Mouse (Mus musculus) adrenal gland, postnatal 0 days (tissue): Measurements from ENCODE around the gene Zfp946. TPM values are rescaled to one million over a fixed set of nuclear protein-coding genes. Genes with fewer than 3 reads are reported as not detected.

ENCODE experiments used
- polyA plus RNA-seq: library from polyadenylated mRNA; unstranded; fragments of >200 nt; fragmentation: Nextera tagmentation; extraction: Ambion mirVana; gene quantifications from 2 replicates; pipeline ENCODE4 v1.2.1, GENCODE M21; 2015

Gene Zfp946
- 7.7 and 9.9 TPM in 2 replicates for polyA plus RNA-seq

DNA sequence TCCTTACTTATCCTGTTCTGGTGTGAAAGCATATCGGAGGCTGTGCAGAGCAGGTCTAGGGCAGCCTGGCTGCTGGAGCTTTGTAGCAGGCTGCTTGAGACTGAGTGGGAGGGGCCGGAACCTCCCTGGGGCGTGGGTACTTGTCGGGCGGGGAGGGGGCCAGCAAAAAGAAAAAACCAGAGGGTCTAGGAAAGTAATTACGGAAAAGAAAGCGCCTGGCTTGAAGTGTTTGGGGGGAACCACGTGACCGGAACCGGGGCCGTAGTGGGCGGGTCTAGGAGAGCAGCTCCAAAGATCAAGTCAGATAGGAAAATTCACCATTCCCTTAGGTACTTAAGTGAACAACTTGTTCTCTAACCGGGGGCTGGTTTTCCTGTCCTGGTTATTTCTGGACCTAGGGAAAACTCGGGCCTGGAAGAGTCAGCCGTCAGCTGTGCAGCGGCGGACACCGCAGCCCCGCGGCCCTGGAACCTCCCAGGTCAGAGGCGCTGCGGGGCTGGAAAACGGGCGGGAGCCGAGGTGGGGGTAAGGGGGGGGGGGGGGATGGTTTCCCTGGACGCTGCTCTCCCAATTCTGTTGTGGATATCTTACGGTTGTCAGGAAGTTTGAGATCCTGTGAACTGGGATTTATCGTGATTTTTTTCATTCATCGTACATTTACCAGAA lies at the start of gene Zfp946:
TSS of gene Zfp946 (plus strand) at position 271 of the 666 bp plus-strand sequence.

Other genes starting within 250 kb of the Zfp946 start
- gene Zfp994, start 198.6 kb upstream of the Zfp946 start, polyA plus RNA-seq: 3.2 and 4.9 TPM in 2 replicates
- 13.4 and 14.5 TPM in 2 replicates for gene CT030661.1, start 109.4 kb upstream of the Zfp946 start, polyA plus RNA-seq
- gene Zfp944, start 62.8 kb upstream of the Zfp946 start, polyA plus RNA-seq: 11.2 and 14.7 TPM in 2 replicates
- gene Zfp758, start 62.8 kb upstream of the Zfp946 start, polyA plus RNA-seq: 8.3 and 11.6 TPM in 2 replicates
- not detected in 2 replicates for gene Vmn2r111, start 149.3 kb downstream of the Zfp946 start, polyA plus RNA-seq
- not detected in 2 replicates for gene Vmn2r112, start 176.7 kb downstream of the Zfp946 start, polyA plus RNA-seq